Mouse (Mus musculus): ENCODE data around the gene Fgfr2.
"Not testable (repeated sequence)": the region's sequence is repeated elsewhere in the genome, so short reads cannot be mapped to it uniquely, and the experiment has no call there.

Gene Fgfr2

DNA sequence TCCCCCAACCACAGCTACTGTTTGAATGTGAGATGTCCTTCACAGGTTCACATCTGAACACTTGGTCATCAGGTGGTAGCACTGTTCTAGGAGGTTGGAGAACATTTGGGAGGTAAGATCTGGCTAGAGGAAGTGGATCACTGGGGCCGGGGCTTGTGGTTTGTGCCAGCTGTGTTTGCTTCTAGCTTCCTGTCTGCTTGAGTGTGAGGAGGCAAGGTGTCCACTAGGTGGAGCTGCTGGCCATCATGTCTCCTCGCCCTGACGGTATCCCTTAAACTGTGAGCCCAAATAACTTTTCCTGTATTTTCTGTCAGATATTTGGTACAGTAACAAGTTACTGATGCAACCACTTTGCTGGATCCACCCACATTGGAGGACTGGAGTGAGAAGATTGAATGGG lies 1653.6 kb downstream of the Fgfr2 start:
- peak in 1 of 2 experiments; percentile 10 for DNase-seq

DNA sequence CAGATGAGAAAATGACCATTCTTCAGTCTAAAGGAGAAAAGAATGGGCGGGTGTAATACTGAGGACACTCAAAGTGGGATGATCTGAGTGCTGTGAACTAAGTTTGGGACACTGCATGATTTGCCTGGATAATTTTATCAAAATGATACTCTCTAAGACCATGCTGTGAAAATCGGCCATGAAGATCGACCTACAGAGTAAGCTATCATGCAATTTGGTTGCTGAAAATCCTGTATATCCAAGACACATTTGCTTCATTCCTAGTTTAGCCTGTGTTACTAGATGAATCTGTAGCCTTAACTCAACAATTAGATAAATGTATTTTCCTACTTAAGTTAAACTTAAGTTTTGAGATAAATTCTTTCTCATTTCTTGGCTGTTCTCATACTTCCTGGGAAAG lies 1655.8 kb downstream of the Fgfr2 start:
- no peak for DNase-seq

DNA sequence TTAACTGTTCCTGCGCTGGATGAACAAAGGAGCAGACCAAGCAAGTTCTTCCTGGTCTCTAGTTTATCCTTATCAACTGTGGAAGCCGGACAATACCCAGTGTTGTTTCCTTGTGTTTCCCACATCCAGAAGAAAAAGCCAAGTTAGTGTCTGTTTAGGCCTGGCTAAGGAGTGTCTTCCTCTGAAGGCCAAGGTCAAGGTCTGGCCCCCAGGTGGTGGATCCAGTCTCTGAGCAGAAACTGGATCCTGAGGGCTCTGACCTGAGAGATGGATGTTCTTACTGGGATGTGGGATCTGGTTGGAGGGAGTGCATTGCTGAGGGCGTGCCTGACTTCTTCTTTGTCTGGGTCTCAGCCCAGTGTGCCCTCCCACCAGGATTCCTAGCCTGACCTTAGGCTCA lies 1657.4 kb downstream of the Fgfr2 start:
- DNase-seq, result no peak

DNA sequence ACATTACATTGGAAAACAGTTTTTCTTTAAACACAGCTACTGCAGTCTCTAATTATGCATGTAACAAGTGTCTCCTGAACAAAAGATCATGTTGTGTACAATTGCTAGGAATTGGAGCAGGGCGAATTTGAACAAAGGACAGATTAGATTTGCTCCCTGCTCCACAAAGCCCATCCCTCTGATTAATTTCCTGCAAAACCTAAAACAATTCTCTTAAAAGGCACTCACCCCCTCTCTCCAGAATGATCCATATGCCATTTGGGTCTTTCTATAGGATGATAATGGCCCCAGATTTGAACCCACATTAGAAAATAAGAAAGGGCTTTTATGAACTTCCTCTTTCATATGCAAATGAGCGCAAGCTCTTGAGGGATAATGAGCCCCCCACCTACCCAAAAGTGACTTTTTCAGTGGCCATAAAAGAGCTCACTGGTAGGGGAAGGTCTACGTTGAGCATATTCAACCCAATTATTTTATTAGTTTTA lies 1658.0 kb downstream of the Fgfr2 start:
- DNase-seq, result no peak

DNA sequence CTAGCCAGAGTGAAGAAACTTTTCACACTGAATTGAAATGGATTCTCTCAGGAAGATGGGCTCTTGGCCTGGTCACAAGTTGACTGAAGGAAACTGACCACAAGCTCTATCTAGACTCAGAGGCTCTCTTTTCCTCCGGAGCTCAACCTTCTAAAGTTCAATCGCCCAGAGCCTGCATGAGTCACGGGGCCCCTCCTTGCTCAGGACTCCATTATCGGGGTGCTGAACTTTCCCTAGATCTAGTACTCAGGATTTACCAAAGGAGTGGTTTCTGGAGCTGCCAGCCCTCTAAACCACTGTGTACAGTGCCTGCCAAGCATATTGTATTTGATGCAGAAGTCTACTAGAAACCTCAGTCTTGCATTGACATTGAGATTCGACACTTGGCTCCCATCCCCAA lies 1666.4 kb downstream of the Fgfr2 start:
- DNase-seq, result no peak

DNA sequence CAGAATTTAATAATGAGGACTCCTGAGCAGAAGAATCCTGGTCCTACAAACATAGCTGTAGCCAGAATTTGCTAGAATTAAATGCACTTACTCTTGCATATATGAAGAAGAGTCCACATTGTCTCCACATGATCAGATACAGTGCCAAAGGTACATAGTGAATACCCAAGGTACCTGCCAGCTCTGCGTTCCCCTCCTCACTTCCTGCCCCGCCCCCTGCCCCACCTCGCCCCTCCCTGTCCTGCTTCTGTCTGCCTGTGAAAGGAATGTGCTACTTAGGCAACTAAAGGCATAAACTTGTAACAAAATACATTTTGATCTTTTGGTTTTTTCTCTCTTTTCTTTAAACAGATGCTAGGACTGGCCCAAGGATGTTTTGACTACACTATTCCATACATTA lies 1686.1 kb downstream of the Fgfr2 start:
- no peak for DNase-seq

DNA sequence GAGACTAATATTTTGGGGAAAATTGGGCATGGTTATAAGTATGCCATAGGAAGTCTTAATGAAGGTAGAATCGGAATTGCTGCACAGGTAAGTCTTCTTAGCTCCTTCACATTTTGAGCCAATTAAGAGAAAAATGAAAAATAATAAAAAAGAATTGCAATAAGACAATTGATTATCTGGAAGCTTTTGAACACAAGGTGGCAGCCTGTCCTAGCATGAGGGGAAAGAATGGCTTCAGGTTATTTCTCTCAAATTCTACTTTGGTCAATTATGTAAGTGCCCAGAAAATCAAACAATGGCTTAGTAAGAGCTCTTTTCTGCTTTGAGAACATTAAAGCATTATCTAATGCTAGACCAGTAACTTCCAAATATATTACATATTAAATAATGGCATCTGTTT lies 1688.9 kb downstream of the Fgfr2 start:
- DNase-seq, result no peak

DNA sequence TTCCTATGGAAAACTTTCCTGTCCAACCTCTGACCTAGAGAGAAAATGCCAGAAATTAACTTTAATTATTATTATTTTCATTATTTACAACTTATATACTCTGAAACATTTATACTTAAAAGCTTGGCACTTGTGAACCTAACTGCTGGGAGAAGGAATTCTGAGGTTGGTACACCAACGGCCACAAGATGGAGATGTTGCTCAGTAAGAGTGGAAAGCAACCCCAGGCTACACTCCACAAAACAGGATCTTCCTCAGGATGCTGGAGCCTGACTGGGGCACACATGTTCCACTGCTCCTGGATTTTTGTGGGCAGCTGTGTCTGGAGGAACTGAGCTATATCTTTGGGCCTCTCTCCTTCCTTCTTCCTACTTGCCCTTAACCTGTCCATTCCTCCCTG lies 1690.9 kb downstream of the Fgfr2 start:
- DNase-seq, result peak; percentile 61 to 69

DNA sequence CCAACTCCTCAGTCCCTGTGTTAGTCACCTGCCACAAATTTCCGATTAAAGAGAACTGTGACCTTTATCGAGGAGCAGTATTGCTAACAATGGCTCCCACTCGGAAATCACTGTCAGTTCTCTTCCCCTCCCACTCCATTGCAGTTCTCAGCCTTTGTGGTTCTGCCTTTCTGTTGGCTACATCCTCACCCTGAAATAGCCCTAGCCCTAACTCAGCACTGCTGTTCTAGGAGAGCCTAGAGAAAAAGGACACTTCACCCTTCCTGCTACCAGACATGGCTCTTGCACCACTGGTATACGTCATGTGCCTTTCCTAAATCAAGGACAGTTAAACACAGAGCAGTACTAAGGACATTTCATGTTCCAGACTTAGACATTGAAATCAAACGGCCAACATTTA lies 1695.8 kb downstream of the Fgfr2 start:
- DNase-seq, result no peak

DNA sequence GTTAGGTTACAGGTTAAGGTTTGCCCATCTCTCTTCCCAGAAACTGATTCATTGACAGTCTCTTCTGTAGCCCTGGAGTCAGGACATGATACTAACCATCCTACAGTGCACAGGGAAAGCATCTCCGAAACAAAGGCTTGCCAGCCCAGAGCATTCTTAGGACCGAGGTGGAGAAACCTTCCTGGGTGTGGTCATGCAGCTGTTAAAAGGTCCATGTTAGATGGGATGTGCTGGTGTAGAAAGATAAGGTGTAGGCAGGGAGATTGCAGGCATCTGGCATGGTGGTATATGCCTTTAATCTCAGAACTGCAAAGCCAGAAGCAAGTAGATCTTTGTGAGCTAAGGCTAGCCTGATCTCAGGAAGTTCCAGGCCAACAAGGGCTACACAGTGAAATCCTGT lies 1698.2 kb downstream of the Fgfr2 start:
- DNase-seq, result no peak

DNA sequence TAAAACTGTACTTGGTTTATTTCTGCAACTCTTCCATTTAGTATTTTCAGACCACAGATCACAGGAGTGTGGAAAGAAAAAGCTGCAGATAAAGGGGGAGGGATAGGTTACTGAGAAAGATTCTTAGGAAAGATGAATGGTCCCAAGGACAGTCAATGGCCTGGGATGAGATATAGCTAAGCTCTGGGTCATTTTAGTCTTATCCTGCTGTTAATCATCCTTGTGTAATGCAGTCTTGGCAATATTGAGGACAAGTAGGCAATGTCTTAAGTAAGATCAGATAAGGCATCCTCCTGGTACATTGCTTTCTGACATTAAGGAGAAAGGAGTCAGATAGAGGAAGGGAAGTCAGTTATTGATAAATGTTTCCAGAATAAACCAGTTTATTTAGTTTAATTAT lies 1705.5 kb downstream of the Fgfr2 start:
- DNase-seq, result no peak

DNA sequence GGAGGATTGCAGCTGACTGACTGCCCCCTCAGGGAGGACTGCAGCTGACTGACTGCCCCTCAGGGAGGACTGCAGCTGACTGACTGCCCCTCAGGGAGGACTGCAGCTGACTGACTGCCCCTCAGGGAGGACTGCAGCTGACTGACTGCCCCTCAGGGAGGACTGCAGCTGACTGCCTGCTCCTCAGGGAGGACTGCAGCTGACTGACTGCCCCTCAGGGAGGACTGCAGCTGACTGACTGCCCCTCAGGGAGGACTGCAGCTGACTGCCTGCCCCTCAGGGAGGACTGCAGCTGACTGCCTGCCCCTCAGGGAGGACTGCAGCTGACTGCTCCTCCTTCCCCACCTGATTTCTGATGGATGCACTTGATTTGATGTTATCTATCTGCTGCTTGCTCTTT lies 1706.4 kb downstream of the Fgfr2 start:
- DNase-seq, result not testable (repeated sequence)

DNA sequence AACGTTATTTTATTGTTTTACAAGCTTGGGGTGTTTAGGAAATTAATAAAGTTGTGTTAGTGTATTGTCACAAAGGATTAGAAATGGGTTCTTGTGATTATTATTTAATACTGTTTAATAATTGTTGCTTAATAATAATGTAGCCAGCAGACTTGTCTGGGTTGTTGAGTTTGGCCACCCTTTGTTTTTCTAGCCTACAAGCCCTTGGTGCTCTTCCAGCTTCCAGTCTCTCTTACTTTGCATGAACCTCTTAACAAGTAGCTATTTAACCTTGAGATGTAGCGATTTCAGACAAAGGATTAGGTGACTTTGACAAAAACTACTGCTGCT lies 1711.2 kb downstream of the Fgfr2 start:
- no peak for DNase-seq

DNA sequence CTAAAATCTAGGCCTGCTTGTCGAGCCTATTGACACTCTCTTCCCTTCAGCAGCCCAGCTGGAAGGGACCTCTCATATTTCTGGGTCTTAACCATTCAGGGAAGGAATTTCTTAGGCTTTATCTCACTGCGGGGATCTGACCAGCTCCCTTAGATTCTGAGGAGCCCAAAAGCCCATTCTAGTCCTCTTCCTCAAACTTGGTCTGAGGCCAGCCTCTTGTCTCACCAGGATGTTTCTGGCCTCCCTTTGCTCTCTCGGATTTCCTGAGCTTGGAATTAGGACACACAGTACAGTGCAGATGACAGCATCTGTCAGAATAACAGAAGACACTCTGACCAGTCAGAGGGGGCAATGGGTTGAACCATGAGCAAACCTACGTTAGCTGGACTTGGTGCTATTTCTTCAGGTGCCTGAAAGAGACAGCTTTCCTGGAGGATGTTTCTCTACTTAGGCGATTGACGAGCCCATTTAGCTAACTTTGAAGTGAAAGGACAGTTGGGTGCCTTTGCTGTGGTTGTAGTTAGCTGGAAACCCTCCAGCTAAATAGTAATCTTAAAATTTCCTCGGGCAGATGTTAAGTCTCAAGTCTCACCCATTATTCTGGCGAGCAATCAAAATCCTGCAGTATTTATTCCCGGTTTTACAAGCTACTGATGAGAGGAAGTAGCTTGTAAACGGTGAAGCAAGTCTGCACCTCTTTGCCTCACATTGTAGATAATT lies 1711.8 kb downstream of the Fgfr2 start:
- DNase-seq, result peak; percentile 19 to 41

DNA sequence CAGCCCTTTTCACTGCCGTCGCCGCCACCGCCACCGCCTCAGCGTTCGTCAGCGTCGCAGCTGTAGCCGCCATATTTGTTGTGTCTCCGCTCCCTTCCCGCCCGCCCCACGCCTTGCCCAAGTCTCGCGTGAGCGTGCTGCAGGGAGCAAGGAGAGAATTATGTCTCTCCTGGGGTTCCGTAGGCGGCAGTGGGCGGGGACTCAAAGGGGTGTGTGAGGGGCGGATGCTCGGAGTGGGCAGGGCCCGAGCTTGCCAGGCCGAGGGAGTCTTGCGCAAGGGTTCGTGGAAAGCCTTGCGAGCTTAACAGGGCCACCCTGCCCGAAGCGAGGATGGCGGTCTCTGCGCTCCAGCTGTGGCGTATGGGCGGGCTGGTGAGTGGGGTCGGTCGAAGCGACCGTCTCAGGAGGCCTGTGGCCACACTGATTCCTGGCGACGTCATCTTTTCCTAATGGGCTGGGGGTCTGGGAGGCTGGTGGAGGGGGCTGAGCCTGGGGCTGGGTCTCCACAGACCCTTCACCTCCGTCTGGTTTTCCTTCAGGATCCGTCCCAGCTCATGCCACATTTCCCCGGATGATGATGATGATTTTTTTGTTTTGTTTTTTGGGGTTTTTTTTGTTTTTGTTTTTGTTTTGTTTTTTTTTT lies 1712.6 kb downstream of the Fgfr2 start, which contains the start of the genes Ikzf5 and Acadsb:
Gene Ikzf5 (minus strand): TSS at position 106 of the 643 bp plus-strand sequence.
Gene Acadsb (plus strand): TSS at position 186 of the 643 bp plus-strand sequence.
- DNase-seq, result peak; percentile 99

DNA sequence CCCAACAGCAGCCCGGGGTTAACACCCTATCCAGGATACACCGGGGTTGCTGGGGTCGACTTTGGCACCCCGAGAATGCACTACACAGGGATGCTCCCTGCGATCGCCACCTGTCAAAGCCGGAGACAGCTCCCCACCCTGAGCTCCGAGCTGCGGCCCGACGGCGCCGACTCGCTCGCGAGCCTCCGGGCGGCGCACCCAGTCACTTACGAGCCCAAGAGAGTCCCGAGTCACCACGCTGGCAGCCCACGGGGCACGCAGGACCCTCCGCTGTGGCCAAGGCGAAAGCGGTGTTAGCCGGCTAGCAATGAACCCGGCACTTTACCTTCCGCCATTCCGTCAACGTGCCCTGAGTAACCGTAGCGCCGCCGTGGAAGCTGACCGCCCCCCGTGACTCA lies 1713.2 kb downstream of the Fgfr2 start:
- no peak for DNase-seq

DNA sequence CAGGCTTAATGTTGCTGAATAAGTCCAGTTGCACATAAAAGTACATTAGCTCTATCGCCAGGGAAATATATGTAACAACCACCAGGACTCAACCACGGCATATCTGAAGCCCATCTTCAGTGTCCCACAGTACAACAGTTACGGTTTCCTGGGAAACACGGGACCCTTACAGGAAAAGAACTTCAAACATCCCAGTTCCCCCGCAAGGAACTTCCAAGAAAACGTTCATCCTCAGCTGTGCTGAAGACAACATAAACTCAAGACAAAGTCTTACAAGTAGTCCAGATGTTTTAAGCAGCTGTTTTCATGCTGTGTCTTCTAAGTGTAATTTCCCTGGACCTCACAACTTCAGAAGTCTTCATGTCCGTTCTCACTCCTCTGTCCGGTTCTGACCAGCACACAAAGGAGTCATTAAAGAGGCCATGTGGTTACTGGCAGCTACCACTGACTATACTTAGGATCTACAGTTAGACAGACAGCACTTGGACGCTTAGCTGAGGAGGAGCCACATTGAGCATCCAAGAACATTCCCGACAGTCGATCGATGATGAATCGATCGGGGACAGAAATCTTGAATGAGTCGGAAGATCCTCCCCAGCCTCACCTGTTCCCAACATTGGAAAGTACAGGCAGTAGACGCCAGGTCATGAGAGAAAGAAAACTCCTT lies 1713.7 kb downstream of the Fgfr2 start:
- peak in 1 of 2 experiments; percentile 6 for DNase-seq

DNA sequence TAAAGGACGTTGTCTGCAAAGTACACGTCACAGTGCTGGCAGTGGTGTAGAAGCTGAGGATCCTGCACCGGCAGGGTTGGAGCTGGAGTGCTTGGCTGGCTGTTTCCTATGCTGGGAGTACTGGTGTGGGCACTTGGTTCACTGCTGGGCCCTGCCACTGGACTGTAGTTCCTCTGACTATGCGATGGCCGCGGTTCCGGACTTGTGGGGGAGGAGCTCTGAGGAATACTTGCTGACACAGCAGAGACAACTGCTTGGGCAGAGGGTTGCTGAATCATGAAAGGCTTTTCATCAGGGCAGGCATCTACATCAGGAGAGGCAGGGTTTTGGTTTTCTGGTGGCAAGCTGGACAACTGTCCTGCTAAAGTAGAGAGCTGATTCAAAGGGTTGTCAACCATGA lies 1731.4 kb downstream of the Fgfr2 start:
- DNase-seq, result not testable (repeated sequence)

DNA sequence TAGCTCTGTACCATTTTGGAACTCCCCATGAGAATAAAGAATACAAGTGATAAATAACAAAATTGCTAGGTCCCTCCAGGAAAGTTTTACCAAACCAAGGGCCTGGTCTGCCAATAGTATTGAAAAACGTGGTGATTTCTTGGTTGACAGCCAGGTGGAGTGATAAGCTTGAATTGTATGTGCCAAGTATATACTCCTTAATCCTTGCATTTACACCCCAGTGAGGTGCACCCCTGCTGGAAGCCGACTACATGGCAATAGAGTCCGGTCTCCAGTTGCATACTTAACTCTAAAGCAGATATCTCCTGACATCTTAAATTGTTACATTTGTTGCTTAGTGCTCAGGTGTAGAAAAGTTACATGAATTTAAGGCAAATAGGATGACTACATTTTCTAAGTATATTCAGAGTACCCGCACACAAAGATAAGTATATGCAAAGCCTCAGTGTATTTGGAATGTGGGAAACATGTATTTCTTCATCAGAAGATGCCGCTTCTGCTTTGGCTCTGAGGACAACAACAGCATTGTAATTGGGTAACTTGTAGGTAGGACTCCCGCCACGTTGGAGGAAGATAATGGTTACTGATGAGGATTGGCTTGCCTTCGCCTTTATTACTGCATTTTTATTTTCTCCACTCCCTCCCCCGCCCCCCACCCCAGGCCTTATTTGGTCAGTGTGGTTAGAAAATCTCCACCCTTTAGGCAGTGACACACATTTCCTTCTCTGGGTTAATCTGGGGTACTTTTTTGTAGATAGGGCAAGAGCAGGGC lies 1751.1 kb downstream of the Fgfr2 start:
- DNase-seq, result peak; percentile 20 to 24

DNA sequence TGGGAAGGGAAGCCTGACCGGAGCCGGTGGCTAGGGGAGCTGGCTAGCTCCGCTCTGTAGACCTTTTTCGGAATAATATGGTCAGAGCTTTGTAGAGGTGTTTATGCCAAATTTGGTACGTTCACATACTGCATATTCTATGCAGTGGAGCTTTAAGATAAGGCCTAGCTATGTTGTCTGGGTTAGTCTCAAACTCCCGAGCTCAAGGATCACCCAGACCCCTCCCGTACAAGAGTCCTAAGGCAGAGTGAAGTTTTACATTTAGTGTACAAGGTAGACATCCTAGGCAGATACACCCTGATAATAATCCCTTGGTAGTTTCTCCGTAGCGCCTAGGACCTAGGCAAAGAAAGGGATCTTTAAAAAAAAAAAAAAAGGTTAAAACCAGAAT lies 1751.7 kb downstream of the Fgfr2 start:
- no peak for DNase-seq

DNA sequence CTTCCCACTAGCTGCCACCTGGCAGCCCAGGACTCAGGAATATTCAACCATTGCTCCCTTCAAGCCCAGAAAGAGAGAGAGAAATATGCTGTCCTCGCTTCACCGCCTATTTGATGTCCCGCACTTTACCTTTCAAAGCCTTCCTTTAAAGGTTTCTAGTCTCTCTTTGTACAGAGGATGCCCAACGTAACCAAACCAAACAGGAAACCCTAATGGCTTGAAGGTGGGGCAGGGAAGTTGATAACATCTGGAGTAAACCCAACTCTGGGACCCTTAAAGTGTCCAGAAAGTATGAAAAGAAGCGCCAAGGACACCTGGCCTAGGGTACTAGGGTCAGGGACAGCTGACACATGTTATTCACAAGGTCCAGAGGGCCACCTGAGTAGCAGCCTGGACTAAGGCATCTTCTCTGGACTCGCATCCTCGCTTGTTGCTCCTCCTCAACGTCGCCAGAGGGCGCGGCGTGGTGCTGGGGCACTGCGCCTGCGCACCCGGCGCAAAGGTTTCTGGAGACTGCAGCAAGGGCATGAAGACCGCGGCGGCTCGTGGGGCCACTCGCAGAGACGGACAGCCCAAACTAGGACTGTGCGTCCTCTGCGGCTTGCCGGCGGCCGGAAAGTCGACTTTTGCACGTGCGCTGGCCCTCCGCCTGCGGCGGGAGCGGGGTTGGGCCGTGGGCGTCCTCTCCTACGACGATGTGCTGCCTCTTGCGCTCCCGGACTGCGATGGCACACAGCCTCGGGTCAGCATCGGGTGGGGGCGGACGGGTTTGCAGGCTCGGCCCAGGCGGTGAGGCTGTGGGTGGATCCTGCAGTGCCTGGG lies 1752.3 kb downstream of the Fgfr2 start, which contains the start of gene Pstk:
Gene Pstk (plus strand): TSS at position 494 of the 822 bp plus-strand sequence.
- peak; percentile 93 for DNase-seq

DNA sequence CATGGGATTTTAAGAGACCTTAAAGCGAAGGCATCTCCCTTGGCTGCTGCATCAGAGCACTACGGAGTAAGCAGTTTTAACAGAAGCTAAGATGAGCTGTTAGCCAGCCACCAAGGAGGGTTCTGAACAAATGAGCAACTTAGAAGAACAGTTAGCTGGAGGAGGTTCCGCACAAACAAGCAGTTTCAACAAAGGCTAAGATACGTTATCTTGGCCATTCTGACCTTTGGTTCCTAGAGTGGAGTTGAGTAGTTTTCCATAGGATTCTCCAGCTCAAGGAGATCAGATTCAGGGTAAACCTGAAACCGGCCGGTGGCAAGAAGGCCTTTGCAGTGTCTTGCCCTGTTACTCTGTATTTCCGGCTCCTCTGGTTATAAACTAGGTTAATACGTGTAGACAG lies 1759.0 kb downstream of the Fgfr2 start:
- no peak for DNase-seq
